Mouse (Mus musculus) kidney, embryonic 16.5 days (tissue): ENCODE measurements around the gene Fam114a1. TPM values are rescaled to one million over a fixed set of nuclear protein-coding genes. Genes with fewer than 3 reads are reported as not detected.

Experiments used
- ATAC-seq: fragments of 200-750 bp; cut with Nextera tagmentation; 2 replicates; pipeline ENCODE4 v1.8.0; 2017; ENCODE audit warnings: moderate TSS enrichment; ENCODE audit not compliant: low FRiP score, low TSS enrichment
- H3K27ac ChIP-seq: fragments of 300-500 bp; sonication (generic); 2 replicates; pipeline ENCODE4 v1.5.1; 2014; ENCODE audit warnings: low read length
- H3K27me3 ChIP-seq: fragments of 300-500 bp; sonication (generic); 2 replicates; pipeline ENCODE4 v1.6.1; 2014; ENCODE audit warnings: low read length, control low read depth, mixed read lengths; ENCODE audit not compliant: insufficient read depth
- H3K36me3 ChIP-seq: fragments of 300-500 bp; sonication (generic); 2 replicates; pipeline ENCODE4 v1.6.1; 2014; ENCODE audit warnings: low read length, control low read depth, mixed read lengths; ENCODE audit not compliant: insufficient read depth
- H3K4me1 ChIP-seq: fragments of 300-500 bp; sonication (generic); 2 replicates; pipeline ENCODE4 v1.6.1; 2014; ENCODE audit warnings: low read length, control low read depth, mixed read lengths; ENCODE audit not compliant: insufficient read depth
- H3K4me2 ChIP-seq: fragments of 300-500 bp; sonication (generic); replicated peaks from 2 replicates; pipeline ENCODE4 v1.6.1; 2014; ENCODE audit warnings: low read depth, low read length
- H3K4me3 ChIP-seq: fragments of 300-500 bp; sonication (generic); 2 replicates; pipeline ENCODE4 v1.5.1; 2014; ENCODE audit warnings: mild to moderate bottlenecking, low read length
- H3K9ac ChIP-seq: fragments of 300-500 bp; sonication (generic); replicated peaks from 2 replicates; pipeline ENCODE4 v1.6.1; 2014; ENCODE audit warnings: low read length
- H3K9me3 ChIP-seq: fragments of 300-500 bp; sonication (generic); 2 replicates; pipeline ENCODE4 v1.6.1; 2016; ENCODE audit warnings: low read length, control low read depth
- WGBS: fragments of 180-500 bp; shearing (Covaris S2); extraction: QIAGEN DNeasy Blood & Tissue Kit; methylation state at CpG from one replicate; pipeline ENCODE4 v1.1.7; 2014; 5-methylcytosine and 5-hydroxymethylcytosine counted together
- polyA plus RNA-seq: library from polyadenylated mRNA; unstranded; fragments of >200 nt; fragmentation: Nextera tagmentation; extraction: Ambion mirVana; gene quantifications from 2 replicates; pipeline ENCODE4 v1.2.1, GENCODE M21; 2015

The Fam114a1 gene
- polyA plus RNA-seq, 1 experiment from 2014 or later, result 44.6 TPM

- 52% methylated on average over 6 of the region's 6 CpGs for WGBS
- no peak for ATAC-seq
- H3K36me3 ChIP-seq, result no peaks in the 10 kb centered on the region
- H3K9me3 ChIP-seq, result no peaks in the 10 kb centered on the region
- no peak overlapping the region for H3K4me2 ChIP-seq
- no peak overlapping the region for H3K27ac ChIP-seq
- H3K27me3 ChIP-seq, result no peaks in the 10 kb centered on the region
- H3K9ac ChIP-seq, result no peak overlapping the region
- H3K4me1 ChIP-seq, result no peaks in the 10 kb centered on the region
- no peak overlapping the region for H3K4me3 ChIP-seq
Observed at GRCm38 (mm10) chr5:65068166-65068565, 98.3 kb downstream of the Fam114a1 start.

GRCm38 (mm10) chr5:65069872-65070271 lies 100.0 kb downstream of the Fam114a1 start:
- Histone ChIP-seq H3K36me3 (no peaks in the 10 kb centered on the region), H3K9me3 (no peaks in the 10 kb centered on the region), H3K4me3 (no peak overlapping the region), H3K27me3 (no peaks in the 10 kb centered on the region), H3K4me1 (no peaks in the 10 kb centered on the region), H3K27ac (no peak overlapping the region), H3K4me2 (no peak overlapping the region), H3K9ac (no peak overlapping the region)
- ATAC-seq, result no peak
- WGBS, result 65% methylated on average over 11 of the region's 11 CpGs

- no peak overlapping the region for H3K4me2 ChIP-seq
- H3K27me3 ChIP-seq, result no peaks in the 10 kb centered on the region
- WGBS, result 41% methylated on average over 6 of the region's 6 CpGs
- no peaks in the 10 kb centered on the region for H3K36me3 ChIP-seq
- ATAC-seq, result no peak
- no peak overlapping the region for H3K4me3 ChIP-seq
- no peaks in the 10 kb centered on the region for H3K4me1 ChIP-seq
- no peak overlapping the region for H3K27ac ChIP-seq
- H3K9me3 ChIP-seq, result no peaks in the 10 kb centered on the region
- no peak overlapping the region for H3K9ac ChIP-seq
Observed at GRCm38 (mm10) chr5:65071689-65072118, 101.8 kb downstream of the Fam114a1 start.

- Histone ChIP-seq H3K36me3 (no peaks in the 10 kb centered on the region), H3K4me3 (no peak overlapping the region), H3K9ac (no peak overlapping the region), H3K4me1 (no peaks in the 10 kb centered on the region), H3K27me3 (no peaks in the 10 kb centered on the region), H3K4me2 (no peak overlapping the region), H3K27ac (no peak overlapping the region), H3K9me3 (no peaks in the 10 kb centered on the region)
- no peak for ATAC-seq
- WGBS, result 77% methylated on average over 4 of the region's 4 CpGs
Observed at GRCm38 (mm10) chr5:65073247-65073646, 103.4 kb downstream of the Fam114a1 start.

GRCm38 (mm10) chr5:65074693-65075092 lies 104.8 kb downstream of the Fam114a1 start:
- H3K9ac ChIP-seq, result no peak overlapping the region
- no peak overlapping the region for H3K4me2 ChIP-seq
- H3K27ac ChIP-seq, result no peak overlapping the region
- H3K4me3 ChIP-seq, result no peak overlapping the region
- no peaks in the 10 kb centered on the region for H3K4me1 ChIP-seq
- no peaks in the 10 kb centered on the region for H3K36me3 ChIP-seq
- no peak for ATAC-seq
- no peaks in the 10 kb centered on the region for H3K27me3 ChIP-seq
- 66% methylated on average over 7 of the region's 7 CpGs for WGBS
- no peaks in the 10 kb centered on the region for H3K9me3 ChIP-seq

- H3K9ac ChIP-seq, result no peak overlapping the region
- WGBS, result 87% methylated on average over 2 of the region's 2 CpGs
- ATAC-seq, result no peak
Observed at GRCm38 (mm10) chr5:65076087-65076486, 106.2 kb downstream of the Fam114a1 start.

GRCm38 (mm10) chr5:65076748-65077147 lies 106.9 kb downstream of the Fam114a1 start:
- Histone ChIP-seq H3K27ac (no peak overlapping the region), H3K36me3 (no peaks in the 10 kb centered on the region), H3K9ac (no peak overlapping the region), H3K9me3 (no peaks in the 10 kb centered on the region), H3K4me2 (no peak overlapping the region), H3K4me1 (no peaks in the 10 kb centered on the region), H3K27me3 (no peaks in the 10 kb centered on the region), H3K4me3 (no peak overlapping the region)
- WGBS, result 13% methylated on average over 3 of the region's 3 CpGs
- no peak for ATAC-seq

More at GRCm38 (mm10) chr5:65076087-65076486, 106.2 kb downstream of the Fam114a1 start:
- no peaks in the 10 kb centered on the region for H3K36me3 ChIP-seq
- H3K27ac ChIP-seq, result no peak overlapping the region
- H3K9me3 ChIP-seq, result no peaks in the 10 kb centered on the region
- H3K4me2 ChIP-seq, result no peak overlapping the region
- H3K4me1 ChIP-seq, result no peaks in the 10 kb centered on the region
- no peaks in the 10 kb centered on the region for H3K27me3 ChIP-seq
- no peak overlapping the region for H3K4me3 ChIP-seq

- Histone ChIP-seq H3K9me3 (no peaks in the 10 kb centered on the region), H3K27ac (no peak overlapping the region), H3K4me1 (no peaks in the 10 kb centered on the region), H3K27me3 (no peaks in the 10 kb centered on the region), H3K36me3 (no peaks in the 10 kb centered on the region), H3K4me2 (no peak overlapping the region), H3K9ac (no peak overlapping the region), H3K4me3 (no peak overlapping the region)
- no peak for ATAC-seq
- 92% methylated on average over 4 of the region's 4 CpGs for WGBS
Observed at GRCm38 (mm10) chr5:65078081-65078480, 108.2 kb downstream of the Fam114a1 start.

GRCm38 (mm10) chr5:65079881-65080280 lies 110.0 kb downstream of the Fam114a1 start:
- H3K9ac ChIP-seq, result peak overlapping the region; percentile 23; the same call in 1 of the 2 replicates

GRCm38 (mm10) chr5:65081836-65082235 lies 112.0 kb downstream of the Fam114a1 start:
- H3K27ac ChIP-seq, result no peak overlapping the region
- H3K4me2 ChIP-seq, result no peak overlapping the region
- ATAC-seq, result no peak
- 75% methylated on average over 4 of the region's 4 CpGs for WGBS
- H3K9ac ChIP-seq, result no peak overlapping the region
- H3K36me3 ChIP-seq, result no peaks in the 10 kb centered on the region
- H3K4me1 ChIP-seq, result no peaks in the 10 kb centered on the region
- H3K4me3 ChIP-seq, result no peak overlapping the region
- no peaks in the 10 kb centered on the region for H3K27me3 ChIP-seq
- H3K9me3 ChIP-seq, result no peaks in the 10 kb centered on the region

More at GRCm38 (mm10) chr5:65079881-65080280, 110.0 kb downstream of the Fam114a1 start:
- Histone ChIP-seq H3K27me3 (no peaks in the 10 kb centered on the region), H3K4me2 (peak overlapping the region; percentile 35; the same call in 1 of the 2 replicates), H3K4me1 (no peaks in the 10 kb centered on the region), H3K27ac (0 out of 2 replicates have a peak overlapping the region, but pooled peaks have one; percentile 44), H3K4me3 (peak overlapping the region; percentile 30), H3K36me3 (no peaks in the 10 kb centered on the region), H3K9me3 (no peaks in the 10 kb centered on the region)
- no peak for ATAC-seq
- WGBS, result 54% methylated on average over 9 of the region's 9 CpGs
